Mouse (Mus musculus) bone marrow macrophage, adult 2 months (primary cell): Measurements from ENCODE around the gene Kars.

Experiments
- CTCF ChIP-seq: IDR thresholded peaks from 2 replicates; pipeline ENCODE4 v1.5.1; 2012; ENCODE audit warnings: low read depth, mild to moderate bottlenecking, low read length, moderate library complexity
- POLR2A ChIP-seq: IDR thresholded peaks from 2 replicates; pipeline ENCODE4 v1.6.1; 2012; ENCODE audit warnings: mild to moderate bottlenecking, low read depth, low read length, borderline replicate concordance

GRCm38 (mm10) chr8:112029455-112029854 lies 18.3 kb upstream of the Kars start:
- no peak for TF ChIP-seq POLR2A
- TF ChIP-seq CTCF = no peak
